Mouse (Mus musculus): ENCODE measurements at regions not wholly inside any gene's neighbourhood (a gene's known extent, or its start where the extent isn't known, plus 50 kb on each side); places are given as distances from the start of the nearest gene placed in this dataset.
"Not testable (repeated sequence)": the region's sequence is repeated elsewhere in the genome, so short reads cannot be mapped to it uniquely, and the experiment has no call there.

DNA sequence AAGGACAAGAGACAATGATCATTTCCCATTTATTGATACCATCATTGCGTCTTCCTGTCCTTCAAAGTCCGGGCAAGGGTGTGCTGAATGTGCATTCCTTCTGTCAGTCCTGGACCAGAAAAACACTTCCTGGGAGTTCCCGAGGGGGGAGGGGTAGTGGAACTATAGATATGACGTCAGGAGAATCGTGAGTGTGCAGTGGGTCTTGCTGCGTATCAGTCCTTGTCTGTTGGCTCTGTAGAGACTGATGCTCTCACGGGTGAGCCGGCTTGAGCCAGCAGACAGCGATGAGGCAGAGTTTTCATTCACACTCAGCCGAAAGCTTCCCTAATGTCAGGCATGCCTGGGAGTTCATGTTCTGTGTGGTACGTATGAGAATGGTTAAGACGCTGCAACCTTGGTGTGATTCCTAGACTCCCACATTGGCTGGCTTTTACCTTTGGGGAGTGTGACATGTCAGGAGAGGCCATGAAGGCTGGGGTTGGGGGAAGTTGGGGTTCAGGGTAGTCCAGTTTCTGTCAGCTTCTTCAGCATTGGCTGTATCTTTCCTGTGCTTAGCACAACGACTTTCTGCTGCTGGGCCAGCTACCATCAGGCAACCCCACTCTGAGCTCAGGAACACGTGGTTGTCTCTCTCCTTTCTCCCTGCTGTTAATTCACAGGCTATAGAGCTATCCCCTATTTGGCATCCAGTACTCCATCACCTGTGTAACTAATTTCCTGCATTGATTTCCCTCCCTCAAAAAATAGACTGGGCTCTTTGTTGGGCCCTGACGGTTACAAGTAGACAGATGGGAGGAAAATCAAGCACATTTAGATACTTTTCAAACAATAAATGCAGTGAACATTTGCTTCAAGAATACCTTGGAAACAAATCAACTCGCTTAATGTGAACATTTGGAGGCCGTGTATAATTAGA, 203.2 kb upstream of the Daam1 start:
- no peak for DNase-seq

DNA sequence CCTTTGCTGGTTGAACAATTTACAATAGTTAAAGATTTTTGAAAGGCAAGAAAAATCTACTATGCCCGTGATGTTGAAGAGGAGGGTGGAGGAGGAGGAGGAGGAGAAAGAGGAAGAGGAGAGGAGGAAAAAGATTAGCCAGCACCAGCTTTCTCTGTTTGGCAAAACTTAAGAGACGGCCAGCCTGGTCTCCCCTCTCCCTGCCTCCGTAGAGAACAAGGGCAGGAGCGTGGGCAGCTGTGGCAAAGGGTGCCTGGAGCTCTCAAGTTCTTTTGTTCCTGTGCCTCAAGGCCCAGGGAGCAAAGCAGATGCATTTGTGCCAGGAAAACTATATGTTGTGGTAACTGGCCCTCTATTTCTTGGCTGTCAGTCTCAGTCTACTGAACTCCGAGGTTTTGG, 202.5 kb upstream of the Daam1 start:
- no peak for DNase-seq

DNA sequence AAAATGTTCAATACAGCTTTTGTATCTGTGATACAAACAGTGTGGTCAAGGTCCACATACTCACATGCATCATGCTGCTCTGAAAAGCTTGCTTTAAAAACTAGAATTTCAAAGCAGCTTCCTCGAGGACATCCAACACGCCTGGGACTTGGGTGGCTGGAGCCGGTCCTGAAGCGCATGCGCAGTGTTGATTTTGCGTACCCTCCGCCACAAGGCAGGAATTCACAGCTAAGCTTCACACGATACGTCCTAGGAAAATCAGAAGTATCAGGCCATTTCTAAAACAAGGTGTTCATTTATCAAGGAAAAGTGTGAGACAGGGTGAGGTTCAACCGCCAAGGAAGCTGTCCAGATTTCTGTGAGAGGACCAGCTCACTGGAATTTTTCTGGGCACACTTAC, 202.1 kb upstream of the Daam1 start:
- no peak for DNase-seq

DNA sequence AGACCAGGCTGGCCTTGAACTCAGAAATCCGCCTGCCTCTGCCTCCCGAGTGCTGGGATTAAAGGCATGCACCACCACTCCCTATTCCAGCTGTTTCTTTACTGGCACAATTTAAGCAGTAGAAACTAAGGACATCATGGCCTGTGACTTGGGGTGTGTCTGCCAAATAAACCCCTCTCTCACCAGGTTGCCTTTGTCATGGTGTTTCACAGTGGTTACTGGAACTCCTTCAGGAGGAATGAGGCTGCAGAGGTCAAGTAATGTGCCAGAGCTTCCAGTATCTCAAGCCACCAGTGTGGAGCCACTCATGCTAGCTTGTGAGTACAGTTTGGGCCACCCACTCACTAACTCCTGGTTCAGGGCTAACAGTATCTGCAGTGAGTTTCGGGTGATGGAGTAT, 200.5 kb upstream of the Daam1 start:
- DNase-seq = no peak

DNA sequence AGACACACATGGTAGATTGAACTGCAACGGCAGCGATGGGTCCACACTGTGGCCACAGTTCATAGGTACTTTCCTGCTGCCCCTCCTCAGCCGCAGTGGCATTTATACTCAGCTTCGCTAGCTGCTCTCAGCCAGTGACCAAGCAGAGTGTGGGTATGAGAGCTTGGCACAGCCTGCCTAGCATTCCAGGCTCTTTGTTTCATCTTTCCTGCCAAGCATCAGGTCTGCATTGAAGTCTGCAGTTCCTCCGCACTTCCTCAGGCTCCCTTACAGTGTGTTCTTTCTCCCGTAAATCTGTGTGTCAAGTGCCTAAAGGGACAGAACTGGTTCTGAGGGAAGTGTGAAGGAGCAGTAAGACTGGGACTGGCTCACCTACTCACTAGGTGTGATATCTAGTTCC, 194.6 kb upstream of the Daam1 start:
- DNase-seq = no peak

DNA sequence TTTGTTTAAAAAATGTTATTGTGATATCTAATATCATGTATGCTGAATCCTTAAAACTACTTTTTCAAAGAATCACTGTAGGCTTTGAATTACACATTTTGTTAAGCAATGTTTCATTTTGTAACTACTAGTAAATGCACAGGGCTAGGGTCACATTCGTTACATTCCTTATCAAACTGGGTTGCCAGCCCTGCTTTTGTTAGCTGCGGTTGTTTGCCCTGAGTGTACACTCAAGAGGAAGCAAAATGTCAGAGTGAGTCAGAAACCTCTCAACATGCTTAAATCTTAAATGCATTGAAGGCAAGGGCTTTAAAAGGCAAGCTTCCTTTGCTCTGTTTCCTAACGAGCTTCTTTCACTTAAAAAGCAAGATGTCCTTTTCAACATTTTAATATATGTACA, 193.6 kb upstream of the Daam1 start:
- DNase-seq = no peak

DNA sequence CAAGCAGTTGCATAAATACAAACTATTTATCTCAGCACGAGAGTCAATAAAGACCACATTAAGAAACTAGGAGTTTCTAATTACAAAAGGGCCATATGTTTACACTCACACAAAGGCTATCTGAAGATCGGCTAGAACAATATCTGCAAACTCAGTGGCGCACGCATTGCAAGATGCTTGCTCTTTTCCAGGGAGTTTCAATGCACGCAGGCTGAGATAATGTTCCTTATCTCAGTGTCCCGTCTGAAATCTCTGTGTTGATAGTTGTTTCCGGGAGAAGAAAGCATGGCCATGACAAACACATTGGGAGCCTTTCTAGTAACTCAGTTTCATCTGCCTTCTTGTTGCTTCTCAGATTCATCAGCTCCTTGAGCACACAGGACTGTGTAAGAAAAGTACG, 192.6 kb upstream of the Daam1 start:
- DNase-seq = no peak

DNA sequence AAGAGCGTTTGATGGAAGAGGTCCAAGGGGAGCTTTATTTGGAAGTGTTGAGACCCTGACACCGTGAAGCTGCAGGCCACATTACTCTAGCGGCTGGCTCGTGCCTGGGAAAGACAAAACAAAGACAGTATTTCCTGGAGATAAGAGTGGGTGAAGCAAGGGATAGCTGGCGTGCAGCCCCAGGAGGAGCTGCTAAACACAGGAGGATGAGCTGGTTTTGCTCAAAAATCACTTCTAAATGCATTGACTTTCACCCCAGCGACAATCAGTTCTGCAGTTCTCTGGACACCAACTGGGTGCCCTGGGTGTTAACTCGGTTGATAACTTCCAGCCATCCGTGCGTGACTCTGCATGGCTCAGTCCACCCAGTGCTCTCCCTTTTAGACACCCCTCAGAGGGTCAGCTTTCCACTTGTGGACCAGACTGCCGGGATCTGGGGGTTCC, 190.8 kb upstream of the Daam1 start:
- DNase-seq = no peak

DNA sequence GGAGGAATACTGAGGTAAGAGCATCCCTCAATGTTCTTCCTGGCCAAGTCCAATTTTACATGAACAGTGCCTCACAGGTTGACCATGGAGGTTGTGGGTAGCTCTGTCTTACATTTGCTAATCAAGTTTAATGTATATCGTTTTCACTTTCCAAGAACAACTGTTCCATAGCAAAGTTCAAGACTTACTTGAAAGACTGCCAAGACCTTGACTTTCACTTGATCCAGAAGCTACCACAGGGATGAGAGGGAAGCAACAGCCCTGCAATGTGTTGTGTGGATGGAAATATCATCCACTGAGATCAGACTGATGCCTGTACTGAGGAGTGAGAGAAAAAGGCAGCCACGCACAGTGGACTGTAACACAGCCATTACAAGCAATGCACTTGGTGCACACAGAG, 189.4 kb upstream of the Daam1 start:
- no peak for DNase-seq

DNA sequence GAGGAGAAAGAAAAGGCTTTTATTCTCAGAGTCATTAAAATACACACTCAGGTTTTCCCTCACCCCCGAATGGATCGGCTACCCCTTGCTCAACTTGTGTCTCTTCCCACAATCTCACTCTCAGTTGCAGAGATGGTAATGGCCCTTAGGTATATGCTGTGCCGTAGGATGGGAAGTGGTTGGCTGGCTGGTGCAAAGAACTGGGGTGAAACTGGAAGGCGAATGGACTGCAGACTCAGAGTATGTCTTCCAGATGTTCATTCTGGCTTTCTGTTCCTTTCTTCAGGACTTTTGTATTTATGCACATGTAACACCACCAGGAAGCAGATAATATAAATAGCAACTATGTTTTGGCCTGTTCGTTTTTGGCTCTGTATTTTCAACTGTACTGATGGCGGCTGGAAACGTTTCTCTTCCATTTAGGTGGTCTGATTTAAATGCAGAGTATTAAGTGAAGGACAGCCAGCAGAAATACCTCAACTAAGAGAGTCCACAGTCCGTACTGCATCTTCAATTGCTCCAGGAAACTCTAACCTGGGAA, 188.0 kb upstream of the Daam1 start:
- no peak for DNase-seq

DNA sequence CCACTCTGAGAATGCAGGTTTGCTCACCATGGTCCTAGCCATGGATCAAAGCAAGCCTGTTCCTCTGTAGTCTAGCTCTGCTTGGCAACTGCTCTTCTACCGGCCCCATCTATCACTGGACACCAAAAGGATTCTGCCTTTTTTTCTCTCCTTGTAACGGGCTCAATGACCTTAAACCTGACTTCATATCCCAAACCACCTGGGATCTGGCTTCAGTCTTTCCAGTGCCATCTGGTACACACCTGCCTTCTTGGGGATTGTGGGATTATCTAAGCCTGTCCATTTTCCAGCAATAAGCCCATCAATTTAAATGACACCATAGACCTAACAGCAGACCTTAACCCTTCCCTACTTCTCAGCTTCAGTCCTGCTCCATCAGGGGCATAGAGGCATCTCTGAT, 179.6 kb upstream of the Daam1 start:
- no peak for DNase-seq

DNA sequence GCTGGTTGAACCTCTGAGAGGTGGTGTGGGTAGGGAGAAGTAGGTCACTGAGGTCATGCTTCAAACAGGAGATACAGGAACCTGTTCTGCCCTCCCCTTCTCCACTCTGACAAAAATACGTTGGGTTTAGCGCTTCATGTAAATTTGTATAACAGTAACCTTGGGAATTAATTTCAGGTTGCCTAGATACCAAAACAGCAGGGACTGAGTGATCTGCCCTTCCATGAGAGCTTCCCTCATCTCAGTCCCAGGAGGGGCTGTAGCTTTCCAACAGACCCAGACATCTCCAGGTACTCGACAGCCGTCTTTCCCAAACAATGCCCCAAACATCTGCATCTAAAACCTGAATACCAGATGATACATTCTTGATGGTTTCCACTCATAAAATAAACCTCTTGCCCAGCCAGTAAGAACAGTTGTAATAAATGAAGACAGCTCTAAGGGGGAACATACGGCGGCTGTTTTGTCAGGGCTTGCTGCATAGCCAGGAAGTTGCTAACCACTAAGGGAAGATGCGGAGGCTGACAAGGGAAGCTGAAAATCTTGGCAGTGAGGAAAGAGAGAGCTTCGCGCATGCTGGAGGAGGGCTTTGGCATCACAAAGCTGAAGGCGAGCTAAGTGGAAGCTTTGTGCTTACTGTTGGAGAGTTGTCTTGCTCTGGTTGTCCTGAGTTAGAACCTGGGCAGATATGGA, 137.4 kb upstream of the Daam1 start:
- no peak for DNase-seq

DNA sequence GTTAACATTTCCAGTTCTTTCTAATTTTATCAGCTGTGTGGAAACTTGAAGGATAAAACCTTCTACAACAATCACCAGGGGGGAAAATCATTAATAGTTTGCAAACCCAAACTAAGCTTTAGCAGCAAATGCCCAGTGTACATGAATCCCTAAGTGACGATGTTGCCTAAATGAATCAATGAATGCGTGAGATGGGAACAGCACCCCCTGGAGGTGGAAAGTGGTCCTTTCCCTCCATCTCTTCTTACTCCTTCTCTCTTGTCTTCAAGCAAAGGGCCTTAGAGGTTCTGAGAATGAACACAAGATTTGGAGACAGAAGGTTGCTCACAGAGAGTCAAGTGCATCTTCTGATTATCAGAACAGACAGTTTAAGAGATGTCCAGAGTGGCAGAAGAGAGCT, 129.1 kb upstream of the Daam1 start:
- DNase-seq = no peak

DNA sequence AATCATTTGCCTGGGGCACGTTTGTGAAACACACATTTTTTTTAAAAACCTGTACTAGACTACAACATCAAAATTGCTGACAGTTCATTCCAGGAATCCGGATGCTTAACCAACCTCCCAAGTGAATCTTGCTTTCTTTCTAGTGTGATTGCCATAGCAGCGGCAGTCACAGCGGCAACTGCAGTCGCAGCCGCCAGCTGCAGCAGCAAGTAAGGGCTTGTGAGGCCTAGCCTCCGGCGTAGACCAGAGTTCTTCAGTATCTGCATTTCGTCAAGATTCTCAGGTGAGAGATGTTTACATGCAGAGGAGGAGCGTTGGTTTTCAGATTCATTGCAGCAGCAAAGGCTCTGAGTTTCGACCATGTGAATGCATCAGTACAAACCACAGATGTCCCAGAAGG, 128.7 kb upstream of the Daam1 start:
- no peak for DNase-seq

DNA sequence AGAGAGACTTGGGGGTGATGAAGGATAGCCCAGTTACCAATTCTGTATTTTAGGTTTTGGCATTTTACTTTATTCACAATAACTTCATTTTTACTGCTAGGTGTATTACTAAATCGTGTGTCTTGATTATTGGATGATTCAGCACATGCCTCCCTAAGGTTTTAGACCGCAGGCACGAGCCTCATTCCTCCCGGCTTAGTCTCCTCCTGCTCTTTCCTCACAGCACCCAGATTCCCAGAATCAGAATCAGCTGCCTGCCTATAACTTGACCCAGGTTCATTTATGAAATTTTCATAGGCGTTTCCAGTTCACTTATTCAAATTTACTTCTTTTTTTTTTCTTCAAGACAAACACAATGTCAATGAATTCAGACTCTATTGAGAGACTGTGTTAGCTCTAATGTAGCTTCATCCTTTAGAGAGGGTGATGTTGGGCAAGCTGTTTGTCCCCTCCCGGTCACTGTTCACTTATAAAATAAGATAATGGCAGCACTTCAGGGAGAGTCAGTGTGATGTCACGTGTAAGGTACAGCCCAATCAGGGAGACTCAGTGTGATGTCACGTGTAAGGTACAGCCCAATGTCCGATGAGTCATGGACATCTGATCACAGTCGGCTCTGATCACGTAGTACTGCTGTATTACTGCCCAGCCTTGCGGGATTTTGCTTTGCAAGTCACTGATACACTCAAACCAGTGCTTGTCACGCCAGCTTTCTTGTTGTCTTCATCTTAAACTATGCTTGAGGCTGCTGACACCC, 127.6 kb upstream of the Daam1 start:
- no peak for DNase-seq

DNA sequence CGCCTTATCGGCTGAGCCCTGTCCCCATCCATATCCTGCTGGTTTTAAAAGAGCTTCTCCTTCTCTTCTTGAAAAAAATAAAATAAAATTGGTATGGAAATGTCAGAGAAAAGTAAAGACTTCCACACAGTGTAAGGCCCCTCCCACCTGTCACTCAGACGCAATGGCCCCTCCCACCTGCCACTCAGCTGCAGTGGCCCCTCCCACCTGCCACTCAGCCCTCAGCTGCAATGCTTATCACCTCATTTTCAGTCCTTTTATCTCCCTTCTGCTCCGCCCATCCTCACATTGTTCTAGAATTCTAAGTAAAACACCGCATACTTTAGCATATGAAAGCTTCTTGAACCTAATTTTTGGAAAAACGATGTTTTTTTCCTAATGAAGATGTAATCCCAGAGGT, 126.4 kb upstream of the Daam1 start:
- no peak for DNase-seq

DNA sequence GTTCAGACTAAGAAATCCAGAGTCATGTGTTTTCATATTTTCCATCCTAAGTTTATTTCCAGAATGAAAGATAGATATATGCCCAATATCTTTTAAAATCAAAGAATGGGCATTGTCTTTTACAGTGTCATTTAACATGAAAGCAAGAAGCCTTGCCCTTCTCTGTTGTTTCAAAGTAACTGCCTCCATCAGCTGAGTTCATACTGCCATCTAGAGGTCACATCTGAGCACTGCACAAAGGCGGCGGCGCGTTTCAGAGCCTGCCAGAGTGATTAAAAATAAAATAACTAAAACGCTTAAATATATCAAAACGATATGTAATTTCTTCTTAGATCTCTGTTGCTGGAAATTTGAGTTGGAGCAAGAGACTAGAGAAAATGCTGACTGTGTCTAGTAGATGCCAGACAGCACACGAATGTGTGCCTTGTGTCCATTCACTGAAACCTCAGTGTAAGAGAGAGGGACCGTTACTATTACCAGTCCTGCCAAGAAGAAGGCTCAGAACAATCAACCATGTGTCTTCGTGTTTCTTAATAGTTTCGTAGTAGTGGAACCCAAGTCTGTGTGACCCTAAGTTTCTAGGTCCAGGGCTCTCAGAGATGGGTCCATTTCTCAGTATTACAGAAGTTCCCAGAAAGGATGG, 123.0 kb upstream of the Daam1 start:
- no peak for DNase-seq

DNA sequence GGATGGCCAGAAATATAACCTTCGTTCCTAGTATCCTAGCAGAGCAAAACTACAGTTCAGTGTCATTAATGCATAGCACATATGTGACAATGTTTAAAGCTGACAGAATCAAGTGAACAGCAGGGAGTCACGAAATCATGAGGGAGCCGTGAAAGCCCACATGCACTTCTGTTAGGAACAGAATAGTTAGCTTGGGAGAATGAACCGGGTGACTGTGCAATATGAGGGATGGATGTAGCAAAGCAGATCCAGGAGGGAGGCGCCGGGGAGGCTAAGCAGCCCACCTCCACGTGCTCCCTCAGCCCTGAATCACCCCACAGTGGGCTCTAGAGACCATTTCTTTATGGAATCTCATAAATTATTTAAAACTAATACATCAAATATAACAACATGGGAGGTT, 116.3 kb upstream of the Daam1 start:
- no peak for DNase-seq

DNA sequence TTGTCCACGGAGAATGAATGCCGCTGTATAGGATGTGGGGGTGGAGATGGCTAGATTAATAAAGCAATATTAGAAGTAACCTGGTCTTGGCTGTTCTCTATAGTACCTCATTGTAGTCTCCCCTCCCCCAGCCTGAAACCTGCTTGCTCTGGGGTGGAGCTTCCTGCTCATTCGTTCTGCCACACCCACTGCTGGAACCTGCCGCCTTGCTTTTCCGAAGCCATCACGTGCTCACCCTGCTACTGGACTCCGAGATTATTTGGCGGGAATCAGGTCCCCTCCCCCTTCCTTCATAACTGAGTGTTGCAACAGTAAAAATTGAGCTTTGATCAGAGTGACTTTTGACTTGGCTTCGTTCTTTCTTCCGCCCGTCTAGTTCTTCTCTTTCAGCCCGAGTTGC, 112.5 kb upstream of the Daam1 start:
- DNase-seq = not testable (repeated sequence)

DNA sequence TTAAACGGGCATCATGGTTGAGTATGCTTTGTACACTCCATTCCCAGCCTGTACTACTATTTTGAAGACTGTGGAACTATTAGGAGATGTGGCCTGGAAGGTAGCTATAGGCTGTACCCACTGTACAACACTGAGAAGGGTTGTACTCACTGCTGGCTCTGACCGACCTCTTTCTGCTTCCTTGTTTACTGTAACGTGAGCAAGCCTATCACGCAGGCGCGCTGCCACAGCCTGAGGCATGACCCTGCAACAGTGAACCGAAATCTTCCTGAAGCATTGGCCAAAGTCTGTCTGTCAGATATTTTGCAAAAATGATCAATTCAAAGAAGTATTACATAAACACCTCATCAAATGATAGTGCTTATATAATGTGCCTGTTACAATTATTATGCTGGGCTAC, 112.0 kb upstream of the Daam1 start:
- DNase-seq = no peak

DNA sequence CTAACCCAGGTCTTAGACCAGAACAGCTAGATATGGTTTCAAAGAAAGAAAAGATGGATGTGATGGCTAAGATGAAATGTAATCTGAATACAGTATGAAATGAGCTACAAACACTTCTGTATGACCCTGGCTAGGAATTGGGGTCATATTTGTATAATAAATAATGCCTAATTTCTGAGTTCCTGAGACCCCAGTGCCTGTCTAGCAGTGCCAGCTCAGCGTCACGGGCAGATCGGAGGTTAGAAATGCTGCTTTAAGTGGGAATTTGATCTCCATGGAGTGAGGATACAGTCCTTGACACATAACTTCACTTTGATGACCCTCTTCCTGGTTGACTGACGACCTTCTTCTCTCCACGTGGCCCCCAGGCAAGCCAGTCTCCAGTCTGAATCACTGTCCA, 105.7 kb upstream of the Daam1 start:
- DNase-seq = no peak

DNA sequence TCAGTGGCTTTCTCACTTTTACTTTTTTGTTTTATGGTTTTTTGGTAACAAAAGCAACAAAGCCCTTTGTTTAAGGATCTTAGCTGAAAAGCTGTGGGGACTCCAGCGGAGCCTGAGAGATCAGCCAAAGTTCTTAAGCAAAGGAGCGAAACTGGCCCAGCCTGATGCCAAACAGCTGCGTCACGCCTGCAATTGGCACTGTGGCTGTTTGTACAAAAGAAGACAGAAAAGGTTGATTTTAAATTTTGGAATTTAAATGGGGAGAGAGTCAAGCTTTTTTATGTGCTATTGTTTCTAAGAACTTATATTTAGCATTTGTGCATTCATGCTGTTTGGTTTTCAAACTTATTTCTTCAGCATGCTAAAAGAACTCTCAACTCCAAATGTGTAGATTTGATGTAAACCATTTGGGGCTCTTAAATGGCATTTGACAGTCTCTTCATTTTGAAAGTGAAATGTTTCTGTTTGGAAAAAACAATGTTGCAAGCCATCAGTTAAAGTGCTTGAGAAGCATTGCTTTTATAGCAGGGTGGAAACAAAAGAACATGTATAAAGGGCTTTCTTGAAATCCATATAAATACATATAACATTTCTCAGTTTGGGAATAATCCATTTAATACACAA, 105.1 kb upstream of the Daam1 start:
- no peak for DNase-seq
